Mouse (Mus musculus): Measurements from ENCODE around the gene Rc3h2. TPM values are rescaled to one million over a fixed set of nuclear protein-coding genes. Genes with fewer than 3 reads are reported as not detected.

Gene Rc3h2
- total RNA-seq, 2 experiments from 2014 or later = 80.3 to 83.2 TPM

- DNase-seq (ENCODE audit: extremely low spot score in 1 of 2, low spot score in 1 of 2) = no peak
Observed at GRCm38 (mm10) chr2:37351671-37352070, 71.0 kb downstream of the Rc3h2 start.

- peak; percentile 45 to 78 for DNase-seq (ENCODE audit: extremely low spot score in 1 of 2, low spot score in 1 of 2)
Observed at GRCm38 (mm10) chr2:37338497-37339187, 84.1 kb downstream of the Rc3h2 start.

DNA sequence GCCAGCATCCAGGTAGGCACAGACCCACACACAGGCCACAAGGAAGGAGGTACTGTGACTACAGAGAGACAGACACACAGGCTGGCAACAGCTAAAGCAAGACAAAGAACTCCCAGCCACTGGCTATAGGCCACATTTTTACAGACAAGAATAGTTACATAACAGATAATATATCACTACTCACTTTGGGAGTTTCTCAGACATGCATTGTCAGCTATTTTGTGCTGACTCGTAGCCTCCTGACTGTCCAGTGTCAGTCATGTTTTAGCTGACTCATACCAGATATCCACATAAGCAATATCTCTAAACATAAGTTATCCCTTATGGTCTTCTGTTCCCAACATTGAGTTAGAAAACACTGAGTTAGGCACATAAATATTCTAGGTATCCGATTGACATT, 89.4 kb downstream of the Rc3h2 start:
- DNase-seq (ENCODE audit: extremely low spot score in 1 of 2, low spot score in 1 of 2) = no peak

DNA sequence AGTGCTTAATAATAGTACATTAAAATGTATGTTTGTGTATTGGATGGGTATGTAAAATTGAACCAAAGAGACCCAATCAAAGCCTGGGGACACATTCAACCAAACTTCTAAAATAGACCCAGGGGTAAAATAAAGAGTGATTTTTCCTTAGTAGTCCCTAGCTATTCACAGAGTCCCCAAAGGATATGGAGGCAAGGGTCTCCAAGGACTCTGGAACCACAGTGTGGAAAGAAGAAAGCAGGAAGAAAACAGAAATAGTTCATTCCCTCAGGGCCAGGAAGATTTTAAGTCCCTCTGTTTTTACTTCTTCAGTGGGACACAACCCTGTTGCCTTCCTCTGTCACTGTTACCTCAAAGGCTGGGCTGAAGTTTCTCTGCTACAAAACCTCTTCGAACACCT, 96.5 kb downstream of the Rc3h2 start, which contains the start of gene Olfr368:
TSS of gene Olfr368 (plus strand) at position 301 of the 400 bp plus-strand sequence.
- DNase-seq (ENCODE audit: extremely low spot score in 1 of 2, low spot score in 1 of 2) = no peak

Other genes with a start within 250 kb of the Rc3h2 start
- gene Olfr365, start 234.7 kb downstream of the Rc3h2 start, total RNA-seq (2021) = under 1 TPM in 1 of 2 experiments, not detected in 1; 0.12 TPM
- gene Olfr366, start 211.3 kb downstream of the Rc3h2 start, total RNA-seq (2021) = not detected
- gene Olfr368, start 96.4 kb downstream of the Rc3h2 start, total RNA-seq (2021) = not detected
- 10 to 100 TPM; 27.0 to 28.4 TPM for gene Pdcl, start 63.6 kb downstream of the Rc3h2 start, total RNA-seq (2021)
- gene Zbtb26, start 20.2 kb upstream of the Rc3h2 start, total RNA-seq (2021) = 1 to 10 TPM; 8.6 to 9.5 TPM
- gene Zbtb6, start 20.3 kb upstream of the Rc3h2 start, total RNA-seq (2021) = 10 to 100 TPM; 14.9 to 15.1 TPM
- 10 to 100 TPM; 90.4 to 93.1 TPM for gene Rabgap1, start 20.4 kb upstream of the Rc3h2 start, total RNA-seq (2021)
- 1 to 10 TPM; 1.8 to 3.7 TPM for gene Gpr21, start 93.4 kb upstream of the Rc3h2 start, total RNA-seq (2021)

All from layer of hippocampus, postnatal 25 days (tissue).